Mouse (Mus musculus) ES-Bruce4 (cell line): Measurements from ENCODE around the gene Spint5.
"Not testable (repeated sequence)": the region's sequence is repeated elsewhere in the genome, so short reads cannot be mapped to it uniquely, and the experiment has no call there.

Experiments
- CTCF ChIP-seq: IDR thresholded peaks from one replicate; pipeline ENCODE4 v1.8.1; 2011; ENCODE audit warnings: low read depth, low read length
- POLR2A ChIP-seq: IDR thresholded peaks from one replicate; pipeline ENCODE4 v1.8.1; 2011; ENCODE audit warnings: low read length; ENCODE audit not compliant: insufficient read depth

GRCm38 (mm10) chr2:164716194-164716786 is 1.2 kb downstream of the Spint5 start:
- not testable (repeated sequence) for TF ChIP-seq CTCF, POLR2A
